Mouse (Mus musculus) G1E (cell line): ENCODE results near the gene Rbm4b.

Experiments used
- CTCF ChIP-seq: IDR thresholded peaks from 2 replicates; pipeline ENCODE4 v1.5.1; 2012; ENCODE audit warnings: low read depth, low read length, inconsistent platforms, mixed read lengths
- GATA1 ChIP-seq: IDR thresholded peaks from 2 replicates; pipeline ENCODE4 v1.6.1; 2012; ENCODE audit warnings: borderline replicate concordance, low read length, inconsistent platforms, mixed read lengths
- TAL1 ChIP-seq: conservative IDR thresholded peaks from 2 replicates; pipeline ENCODE4 v1.6.1; 2012; ENCODE audit warnings: low read depth, low read length, inconsistent platforms, mixed read lengths

DNA sequence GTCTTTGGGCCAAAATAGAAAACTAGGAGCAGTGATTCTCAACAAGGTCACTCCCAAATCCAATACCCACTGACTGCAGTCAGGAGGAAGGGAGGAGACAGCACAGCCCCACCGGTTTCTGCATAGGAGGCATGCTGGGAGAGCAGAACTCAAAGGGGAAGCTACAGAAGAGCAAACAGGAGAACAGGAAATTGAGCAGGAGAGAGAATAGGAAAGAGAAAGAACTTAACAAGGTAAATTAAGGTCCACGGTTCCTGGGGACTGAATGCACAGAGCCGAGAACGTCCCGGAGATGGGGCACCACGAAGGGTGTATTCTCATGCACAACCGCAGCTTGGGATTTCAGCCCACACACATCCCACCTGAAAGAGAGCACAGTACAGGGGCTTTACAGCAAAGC lies 28.9 kb downstream of the Rbm4b start:
- TF ChIP-seq CTCF: no peak
- no peak for TF ChIP-seq TAL1
- no peak for TF ChIP-seq GATA1
